Mouse (Mus musculus): Measurements from ENCODE around the gene Gm49361. TPM values are rescaled to one million over a fixed set of nuclear protein-coding genes. Genes with fewer than 3 reads are reported as not detected.

Gm49361 gene
- polyA plus RNA-seq (2014; fragmentation: Nextera tagmentation; extraction: Ambion mirVana): not detected in 2 replicates

GRCm38 (mm10) chr14:57746001-57746771 is at the start of gene Gm49361:
Gene Gm49361, minus strand, starts transcription at chr14:57746103.
- ATAC-seq (ENCODE audit: low FRiP score, low TSS enrichment) (peak; percentile 90), DNase-seq (peak; percentile 89)
- peak within 1 kb of the TSS; percentile 81 for H3K9ac ChIP-seq (replicated peaks; ENCODE audit: low read length)
- no peaks in the 10 kb centered on the region; the same call in 1 of the 2 replicates for H3K27me3 ChIP-seq (ENCODE audit: control insufficient read depth, insufficient read depth, low read length)
- peak within 1 kb of the TSS; percentile 92 for H3K4me2 ChIP-seq (ENCODE audit: low read length)
- peaks cover 18% of the 10 kb centered on the region; the same call in 1 of the 2 replicates for H3K4me1 ChIP-seq (ENCODE audit: control insufficient read depth, insufficient read depth, low read length)
- no peaks in the 10 kb centered on the region for H3K36me3 ChIP-seq (ENCODE audit: control insufficient read depth, insufficient read depth, low read length)
- H3K27ac ChIP-seq (replicated peaks; ENCODE audit: low read depth, low read length): peak within 1 kb of the TSS; percentile 78
- H3K4me3 ChIP-seq (replicated peaks; ENCODE audit: low read depth, low read length): peak within 1 kb of the TSS; percentile 91
- WGBS: under 1% methylated on average over 67 of the region's 68 CpGs
- H3K9me3 ChIP-seq (ENCODE audit: control insufficient read depth, low read length): no peaks in the 10 kb centered on the region

GRCm38 (mm10) chr14:57791171-57791570 is 45.3 kb upstream of the Gm49361 start:
- no peak for ATAC-seq (ENCODE audit: low FRiP score, low TSS enrichment)
- no peak for DNase-seq
- H3K4me2 ChIP-seq (ENCODE audit: low read length): no peak overlapping the region
- H3K27ac ChIP-seq (replicated peaks; ENCODE audit: low read depth, low read length): no peak overlapping the region
- H3K4me1 ChIP-seq (ENCODE audit: control insufficient read depth, insufficient read depth, low read length): no peaks in the 10 kb centered on the region
- H3K36me3 ChIP-seq (ENCODE audit: control insufficient read depth, insufficient read depth, low read length): no peaks in the 10 kb centered on the region
- no peaks in the 10 kb centered on the region for H3K9me3 ChIP-seq (ENCODE audit: control insufficient read depth, low read length)
- 86% methylated on average over 4 of the region's 4 CpGs for WGBS
- H3K27me3 ChIP-seq (ENCODE audit: control insufficient read depth, insufficient read depth, low read length): no peaks in the 10 kb centered on the region
- no peak overlapping the region for H3K9ac ChIP-seq (replicated peaks; ENCODE audit: low read length)
- H3K4me3 ChIP-seq (replicated peaks; ENCODE audit: low read depth, low read length): no peak overlapping the region

- WGBS: 91% methylated on average over 9 of the region's 9 CpGs
- no peak overlapping the region for H3K9ac ChIP-seq (replicated peaks; ENCODE audit: low read length)
- no peak for ATAC-seq (ENCODE audit: low FRiP score, low TSS enrichment)
- H3K9me3 ChIP-seq (ENCODE audit: control insufficient read depth, low read length): no peaks in the 10 kb centered on the region
- H3K4me2 ChIP-seq (ENCODE audit: low read length): no peak overlapping the region
- H3K36me3 ChIP-seq (ENCODE audit: control insufficient read depth, insufficient read depth, low read length): no peaks in the 10 kb centered on the region
- DNase-seq: no peak
- no peaks in the 10 kb centered on the region for H3K27me3 ChIP-seq (ENCODE audit: control insufficient read depth, insufficient read depth, low read length)
- H3K4me1 ChIP-seq (ENCODE audit: control insufficient read depth, insufficient read depth, low read length): no peaks in the 10 kb centered on the region
- H3K27ac ChIP-seq (replicated peaks; ENCODE audit: low read depth, low read length): no peak overlapping the region
- no peak overlapping the region for H3K4me3 ChIP-seq (replicated peaks; ENCODE audit: low read depth, low read length)
Measured at GRCm38 (mm10) chr14:57789759-57790158, 43.9 kb upstream of the Gm49361 start.

GRCm38 (mm10) chr14:57789311-57789710 is 43.4 kb upstream of the Gm49361 start:
- H3K27me3 ChIP-seq (ENCODE audit: control insufficient read depth, insufficient read depth, low read length): no peaks in the 10 kb centered on the region
- H3K9me3 ChIP-seq (ENCODE audit: control insufficient read depth, low read length): no peaks in the 10 kb centered on the region
- H3K9ac ChIP-seq (replicated peaks; ENCODE audit: low read length): no peak overlapping the region
- ATAC-seq (ENCODE audit: low FRiP score, low TSS enrichment) (no peak), DNase-seq (no peak)
- H3K36me3 ChIP-seq (ENCODE audit: control insufficient read depth, insufficient read depth, low read length): no peaks in the 10 kb centered on the region
- no peaks in the 10 kb centered on the region for H3K4me1 ChIP-seq (ENCODE audit: control insufficient read depth, insufficient read depth, low read length)
- WGBS: 86% methylated on average over 2 of the region's 2 CpGs
- no peak overlapping the region for H3K4me2 ChIP-seq (ENCODE audit: low read length)
- H3K27ac ChIP-seq (replicated peaks; ENCODE audit: low read depth, low read length): no peak overlapping the region
- no peak overlapping the region for H3K4me3 ChIP-seq (replicated peaks; ENCODE audit: low read depth, low read length)

GRCm38 (mm10) chr14:57787406-57787805 is 41.5 kb upstream of the Gm49361 start:
- ATAC-seq (ENCODE audit: low FRiP score, low TSS enrichment) (no peak), DNase-seq (no peak)
- 70% methylated on average over 4 of the region's 4 CpGs for WGBS
- no peaks in the 10 kb centered on the region for H3K27me3 ChIP-seq (ENCODE audit: control insufficient read depth, insufficient read depth, low read length)
- H3K4me1 ChIP-seq (ENCODE audit: control insufficient read depth, insufficient read depth, low read length): no peaks in the 10 kb centered on the region
- no peak overlapping the region for H3K4me3 ChIP-seq (replicated peaks; ENCODE audit: low read depth, low read length)
- no peak overlapping the region for H3K9ac ChIP-seq (replicated peaks; ENCODE audit: low read length)
- H3K27ac ChIP-seq (replicated peaks; ENCODE audit: low read depth, low read length): no peak overlapping the region
- H3K4me2 ChIP-seq (ENCODE audit: low read length): no peak overlapping the region
- H3K36me3 ChIP-seq (ENCODE audit: control insufficient read depth, insufficient read depth, low read length): no peaks in the 10 kb centered on the region
- no peaks in the 10 kb centered on the region for H3K9me3 ChIP-seq (ENCODE audit: control insufficient read depth, low read length)

- WGBS: 86% methylated on average over 6 of the region's 6 CpGs
- DNase-seq (no peak), ATAC-seq (ENCODE audit: low FRiP score, low TSS enrichment) (no peak)
- Histone ChIP-seq H3K9ac (replicated peaks; ENCODE audit: low read length) (no peak overlapping the region), H3K27ac (replicated peaks; ENCODE audit: low read depth, low read length) (no peak overlapping the region), H3K9me3 (ENCODE audit: control insufficient read depth, low read length) (no peaks in the 10 kb centered on the region), H3K36me3 (ENCODE audit: control insufficient read depth, insufficient read depth, low read length) (no peaks in the 10 kb centered on the region), H3K4me3 (replicated peaks; ENCODE audit: low read depth, low read length) (no peak overlapping the region), H3K4me1 (ENCODE audit: control insufficient read depth, insufficient read depth, low read length) (no peaks in the 10 kb centered on the region), H3K27me3 (ENCODE audit: control insufficient read depth, insufficient read depth, low read length) (no peaks in the 10 kb centered on the region), H3K4me2 (ENCODE audit: low read length) (no peak overlapping the region)
Measured at GRCm38 (mm10) chr14:57772157-57772815, 26.4 kb upstream of the Gm49361 start.

- DNase-seq (no peak), ATAC-seq (ENCODE audit: low FRiP score, low TSS enrichment) (no peak)
- 97% methylated on average over 5 of the region's 5 CpGs for WGBS
- no peaks in the 10 kb centered on the region for H3K27me3 ChIP-seq (ENCODE audit: control insufficient read depth, insufficient read depth, low read length)
- no peaks in the 10 kb centered on the region for H3K9me3 ChIP-seq (ENCODE audit: control insufficient read depth, low read length)
- no peaks in the 10 kb centered on the region for H3K4me1 ChIP-seq (ENCODE audit: control insufficient read depth, insufficient read depth, low read length)
- no peak overlapping the region for H3K9ac ChIP-seq (replicated peaks; ENCODE audit: low read length)
- no peak overlapping the region for H3K4me3 ChIP-seq (replicated peaks; ENCODE audit: low read depth, low read length)
- H3K27ac ChIP-seq (replicated peaks; ENCODE audit: low read depth, low read length): no peak overlapping the region
- H3K36me3 ChIP-seq (ENCODE audit: control insufficient read depth, insufficient read depth, low read length): no peaks in the 10 kb centered on the region
- H3K4me2 ChIP-seq (ENCODE audit: low read length): no peak overlapping the region
Measured at GRCm38 (mm10) chr14:57769102-57769501, 23.2 kb upstream of the Gm49361 start.

- Histone ChIP-seq H3K4me1 (ENCODE audit: control insufficient read depth, insufficient read depth, low read length) (no peaks in the 10 kb centered on the region), H3K4me3 (replicated peaks; ENCODE audit: low read depth, low read length) (no peak overlapping the region), H3K36me3 (ENCODE audit: control insufficient read depth, insufficient read depth, low read length) (no peaks in the 10 kb centered on the region), H3K9me3 (ENCODE audit: control insufficient read depth, low read length) (no peaks in the 10 kb centered on the region), H3K27me3 (ENCODE audit: control insufficient read depth, insufficient read depth, low read length) (no peaks in the 10 kb centered on the region), H3K4me2 (ENCODE audit: low read length) (no peak overlapping the region), H3K9ac (replicated peaks; ENCODE audit: low read length) (no peak overlapping the region), H3K27ac (replicated peaks; ENCODE audit: low read depth, low read length) (no peak overlapping the region)
- ATAC-seq (ENCODE audit: low FRiP score, low TSS enrichment) (no peak), DNase-seq (no peak)
- WGBS: 41% methylated on average over 10 of the region's 10 CpGs
Measured at GRCm38 (mm10) chr14:57760447-57761412, 14.8 kb upstream of the Gm49361 start.
